Mouse (Mus musculus) yolk sac, embryonic 10.5 days (tissue): ENCODE results near the gene Srsf7.
"Not testable (repeated sequence)": the region's sequence is repeated elsewhere in the genome, so short reads cannot be mapped to it uniquely, and the experiment has no call there.

ENCODE experiments used
- DNase-seq: peaks from one replicate; pipeline ENCODE4 v3.0.0-alpha.2; 2017; ENCODE audit warnings: low spot score

Gene Srsf7

GRCm38 (mm10) chr17:80206671-80207581 is at the start of gene Srsf7, which contains the start of gene Ttc39d:
Gene Srsf7 (minus strand): TSS chr17:80207307.
Gene Ttc39d (plus strand): TSS chr17:80207460.
- peak; percentile 98 for DNase-seq

GRCm38 (mm10) chr17:80255208-80255607 is 48.1 kb upstream of the Srsf7 start:
- DNase-seq = peak; percentile 63

- no peak for DNase-seq
These were observed 47.3 kb upstream of the Srsf7 start for GRCm38 (mm10) chr17:80254421-80254820.

DNA sequence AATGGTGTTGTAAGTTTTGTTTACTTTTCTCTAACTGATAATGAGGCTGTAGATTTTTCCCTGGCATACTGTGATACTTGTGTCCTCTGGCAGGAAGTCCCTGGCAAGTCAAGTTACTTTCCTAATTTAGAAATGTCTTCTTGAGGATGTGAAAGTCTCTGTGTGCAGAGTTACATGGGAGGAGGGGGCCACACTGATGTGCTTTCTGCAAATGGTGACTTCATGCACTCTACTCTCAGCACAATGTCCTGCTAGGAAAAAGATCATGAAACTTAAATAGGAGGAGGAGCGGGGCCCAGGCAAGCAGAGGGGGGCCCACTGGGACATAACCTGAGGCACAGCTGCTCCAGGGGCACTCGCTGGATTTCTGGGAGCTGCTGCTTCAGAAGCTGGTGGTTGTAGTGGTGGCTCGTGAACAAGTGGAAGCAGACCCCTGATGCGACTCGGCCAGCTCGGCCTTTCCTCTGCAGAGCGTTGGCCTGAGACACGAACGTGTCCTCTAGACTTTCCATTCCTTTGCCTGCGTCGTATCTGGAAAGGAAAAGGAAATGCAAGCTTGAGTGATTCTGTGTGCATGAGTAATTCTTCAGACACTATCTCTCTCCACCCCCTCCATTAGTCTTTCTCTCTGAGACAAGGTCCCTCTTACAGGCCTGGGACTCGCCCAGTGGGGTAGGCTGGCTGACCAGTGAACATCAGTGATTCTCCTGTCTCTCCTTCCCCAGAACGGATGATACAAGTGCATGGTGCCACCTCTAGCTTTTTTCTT is 45.8 kb upstream of the Srsf7 start:
- DNase-seq = no peak

GRCm38 (mm10) chr17:80243116-80243515 is 36.0 kb upstream of the Srsf7 start:
- DNase-seq = peak; percentile 73

DNA sequence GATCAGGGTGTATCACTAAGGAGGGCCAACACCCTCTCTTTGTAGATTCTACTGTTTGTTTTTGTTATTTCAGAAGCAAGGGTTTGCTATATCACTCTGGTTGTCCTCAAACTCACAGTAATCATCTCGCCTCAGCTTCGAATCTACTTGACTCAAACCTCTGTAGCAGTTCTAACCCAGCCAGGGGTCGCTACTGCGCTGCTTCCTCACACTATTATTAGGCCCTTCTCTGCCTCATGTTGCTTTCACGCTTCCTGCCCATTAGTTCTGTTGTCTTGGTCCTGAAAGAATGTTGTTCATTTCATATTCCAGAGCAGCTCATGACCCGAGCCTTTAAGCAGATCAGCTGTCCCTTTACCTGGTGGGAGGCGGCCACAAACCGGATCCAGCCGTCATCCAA is 34.5 kb upstream of the Srsf7 start:
- no peak for DNase-seq

- no peak for DNase-seq
These were observed 30.4 kb upstream of the Srsf7 start for GRCm38 (mm10) chr17:80237475-80237874.

DNA sequence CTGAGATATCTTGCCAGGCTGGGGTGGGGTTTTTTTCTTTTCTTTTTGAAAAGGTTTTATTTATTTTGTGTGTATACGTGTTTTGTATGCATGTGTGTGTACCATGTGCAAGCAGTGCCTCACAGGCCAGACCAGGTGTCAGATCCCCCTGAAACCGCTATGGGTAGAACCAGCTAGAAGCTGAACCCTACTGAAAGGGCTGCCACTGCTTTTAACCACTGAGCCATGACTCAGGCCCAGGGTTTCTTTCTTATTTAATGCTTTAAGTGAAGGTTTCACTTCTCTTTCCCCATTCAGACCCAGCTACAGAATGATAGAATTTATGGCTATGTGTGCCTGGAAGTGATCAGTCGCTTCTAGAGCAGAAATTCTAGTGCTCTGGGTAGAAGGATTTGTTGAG is 29.7 kb upstream of the Srsf7 start:
- no peak for DNase-seq

DNA sequence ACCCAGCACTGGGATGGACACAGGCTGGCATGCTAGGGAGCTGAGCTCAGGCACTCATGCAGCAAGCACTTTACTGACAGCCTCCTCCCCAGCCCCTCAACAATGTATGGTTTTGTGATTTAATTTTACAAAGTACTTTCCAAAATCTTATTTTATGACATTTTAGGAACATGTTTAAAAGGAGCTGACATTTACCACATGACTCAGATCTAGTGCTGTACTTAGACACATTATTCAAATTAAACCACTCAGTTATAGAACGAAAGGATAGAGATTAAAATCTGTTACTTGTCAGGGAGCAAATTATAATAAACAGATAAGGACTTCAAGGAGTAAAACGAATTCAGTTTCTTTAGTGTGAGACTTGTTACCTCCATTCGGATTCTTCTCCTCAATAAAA is 28.4 kb upstream of the Srsf7 start:
- no peak for DNase-seq

DNA sequence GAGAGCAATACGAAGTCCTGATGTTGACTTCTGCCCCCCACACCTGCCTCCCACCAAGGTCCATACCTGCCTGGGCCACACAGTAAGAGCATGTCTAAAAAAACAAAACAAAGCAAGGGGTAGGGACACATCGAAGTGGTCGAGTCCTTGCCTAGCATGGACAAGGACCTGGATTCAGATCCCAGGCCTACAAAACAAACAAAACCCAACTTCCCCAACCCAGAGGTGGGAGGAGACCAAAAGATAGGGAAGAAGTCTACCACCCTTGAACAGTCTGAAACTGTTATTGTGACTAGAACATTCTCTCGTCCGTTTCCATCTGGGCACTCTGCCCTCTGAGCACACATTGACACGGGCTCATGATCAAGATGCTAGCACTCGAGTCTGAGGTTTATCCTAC is 27.3 kb upstream of the Srsf7 start:
- DNase-seq = no peak

DNA sequence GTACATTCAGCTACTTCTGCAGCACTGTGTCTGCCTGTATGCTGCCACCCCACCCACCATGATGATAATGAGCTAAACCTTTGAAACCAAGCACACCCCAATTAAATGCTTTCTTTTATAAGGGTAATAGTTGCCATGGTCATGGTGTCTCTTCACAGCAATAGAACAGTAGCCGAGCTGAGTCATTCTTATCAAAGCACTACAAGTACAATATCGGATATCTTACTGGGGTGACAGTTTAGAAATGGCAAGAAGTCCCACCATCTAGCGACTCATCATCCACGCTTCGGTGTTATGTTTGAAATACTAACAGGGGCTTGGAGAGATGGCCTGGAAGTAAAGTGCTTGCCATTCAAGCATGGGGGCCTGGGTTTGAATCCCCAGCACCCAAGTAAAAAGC is 26.7 kb upstream of the Srsf7 start:
- no peak for DNase-seq

DNA sequence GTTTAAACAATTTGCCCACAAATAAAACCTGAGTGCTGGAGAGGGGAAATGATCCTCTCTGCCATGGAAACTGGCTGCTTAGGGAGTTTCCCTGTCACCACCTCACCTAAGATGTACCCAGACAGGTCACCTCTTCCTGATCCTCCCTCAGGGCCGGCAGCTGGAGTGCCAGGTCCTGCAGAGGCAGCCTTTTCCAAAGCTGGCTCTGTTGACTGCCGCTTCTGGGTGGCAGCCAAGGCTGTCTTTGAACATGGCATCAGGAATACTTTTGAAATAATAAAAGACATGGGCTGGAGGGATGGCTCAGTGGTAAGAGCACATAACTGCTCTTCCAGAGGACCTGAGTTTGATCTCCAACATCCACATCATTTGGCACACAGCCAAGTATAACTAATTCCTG is 22.3 kb upstream of the Srsf7 start:
- DNase-seq = no peak

- DNase-seq = not testable (repeated sequence)
These were observed 18.0 kb upstream of the Srsf7 start for GRCm38 (mm10) chr17:80225142-80225541.

- peak; percentile 93 for DNase-seq
These were observed 17.4 kb upstream of the Srsf7 start, which contains the start of gene Gemin6 for GRCm38 (mm10) chr17:80224326-80225116. Gene Gemin6 (plus strand): TSS chr17:80224441.

DNA sequence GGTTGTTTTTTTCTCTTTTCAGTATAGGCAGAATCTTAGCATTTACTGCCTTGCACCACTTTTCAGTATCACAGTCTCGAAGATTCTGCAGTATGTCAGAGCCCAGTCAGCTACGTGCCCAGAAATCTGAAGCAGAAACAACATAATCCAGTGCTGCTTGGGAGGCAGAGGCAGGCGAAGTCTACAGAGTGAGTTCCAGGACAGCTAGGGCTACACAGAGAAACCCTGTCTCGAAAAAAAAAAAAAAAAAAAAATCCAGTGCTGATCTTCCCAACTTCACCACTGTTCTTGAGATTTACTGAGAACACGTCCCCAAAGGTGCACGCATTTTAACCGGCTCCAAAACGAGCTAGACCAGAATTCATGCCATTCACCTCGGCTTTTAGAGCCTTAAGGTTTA is 16.7 kb upstream of the Srsf7 start:
- DNase-seq = no peak

- no peak for DNase-seq
These were observed 15.0 kb upstream of the Srsf7 start for GRCm38 (mm10) chr17:80221890-80222628.

GRCm38 (mm10) chr17:80221202-80221601 is 14.1 kb upstream of the Srsf7 start:
- DNase-seq = no peak

GRCm38 (mm10) chr17:80220131-80220530 is 13.0 kb upstream of the Srsf7 start:
- peak; percentile 63 for DNase-seq

- DNase-seq = not testable (repeated sequence)
These were observed 6.9 kb upstream of the Srsf7 start for GRCm38 (mm10) chr17:80213998-80214397.

DNA sequence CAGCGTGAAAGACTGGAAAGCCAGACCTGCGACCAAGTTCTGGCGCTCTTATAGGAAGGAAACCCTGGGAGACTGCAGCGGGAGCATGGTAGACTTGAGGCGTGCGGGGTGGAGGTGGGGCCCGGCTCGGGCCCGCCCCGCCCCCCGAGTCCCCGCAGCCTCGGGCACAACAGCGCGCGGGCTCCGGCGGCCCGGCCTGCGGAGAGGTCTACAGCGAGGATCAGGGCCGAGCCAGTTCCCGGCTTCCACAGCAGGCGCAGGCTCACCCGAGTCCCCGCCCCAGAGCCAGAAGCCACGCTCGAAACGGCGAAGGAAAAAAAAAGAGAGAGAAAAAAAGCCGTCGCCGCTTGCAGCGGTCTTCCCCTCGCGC is 821 bp downstream of the Srsf7 start:
- DNase-seq = no peak

DNA sequence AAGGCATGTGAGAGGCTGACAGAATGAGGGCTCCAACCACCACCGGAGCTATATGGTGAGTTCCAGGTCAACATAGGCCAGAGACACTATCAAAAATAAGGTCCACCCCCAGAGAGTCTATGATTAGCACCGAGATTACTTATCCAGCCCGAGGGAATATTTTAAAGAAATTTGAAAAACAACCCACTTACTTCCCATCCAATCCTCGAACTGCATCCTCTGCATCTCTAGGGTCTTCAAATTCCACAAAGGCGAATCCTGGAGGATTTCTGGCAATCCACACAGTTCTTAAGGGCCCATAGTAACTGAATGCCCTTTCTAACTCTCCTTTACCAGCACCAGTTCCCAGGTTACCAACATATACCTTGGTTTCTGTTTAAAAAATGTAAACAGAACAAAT is 1.4 kb downstream of the Srsf7 start:
- DNase-seq = no peak
